Mouse (Mus musculus) kidney, embryonic 15.5 days (tissue): ENCODE measurements around the gene Pfdn4. TPM values are rescaled to one million over a fixed set of nuclear protein-coding genes. Genes with fewer than 3 reads are reported as not detected.
A peak's percentile ranks its signal among the peaks of the same experiment; 100 is the strongest.
"Not testable (repeated sequence)": the region's sequence is repeated elsewhere in the genome, so short reads cannot be mapped to it uniquely, and the experiment has no call there.

Experiments
- ATAC-seq: fragments of 200-750 bp; cut with Nextera tagmentation; replicated peaks from 2 replicates; pipeline ENCODE4 v1.8.0; 2017; ENCODE audit warnings: moderate TSS enrichment; ENCODE audit not compliant: low FRiP score
- H3K27ac ChIP-seq: fragments of 300-500 bp; sonication (generic); 2 replicates; pipeline ENCODE4 v1.5.1; 2015; ENCODE audit warnings: mild to moderate bottlenecking, inconsistent platforms
- H3K27me3 ChIP-seq: fragments of 300-500 bp; sonication (generic); 2 replicates; pipeline ENCODE4 v1.6.1; 2015; ENCODE audit warnings: inconsistent platforms
- H3K36me3 ChIP-seq: fragments of 300-500 bp; sonication (generic); 2 replicates; pipeline ENCODE4 v1.6.1; 2015; ENCODE audit warnings: inconsistent platforms
- H3K4me1 ChIP-seq: fragments of 300-500 bp; sonication (generic); 2 replicates; pipeline ENCODE4 v1.6.1; 2015; ENCODE audit warnings: inconsistent platforms
- H3K4me2 ChIP-seq: fragments of 300-500 bp; sonication (generic); 2 replicates; pipeline ENCODE4 v1.6.1; 2015; ENCODE audit warnings: moderate library complexity, mild to moderate bottlenecking, inconsistent platforms
- H3K4me3 ChIP-seq: fragments of 300-500 bp; sonication (generic); replicated peaks from 2 replicates; pipeline ENCODE4 v1.5.1; 2015; ENCODE audit warnings: mild to moderate bottlenecking, inconsistent platforms
- H3K9ac ChIP-seq: fragments of 300-500 bp; sonication (generic); 2 replicates; pipeline ENCODE4 v1.6.1; 2015; ENCODE audit warnings: mild to moderate bottlenecking, inconsistent platforms
- H3K9me3 ChIP-seq: fragments of 300-500 bp; sonication (generic); replicated peaks from 2 replicates; pipeline ENCODE4 v1.6.1; 2016; ENCODE audit warnings: inconsistent platforms
- WGBS: fragments of 180-500 bp; shearing (Covaris S2); methylation state at CpG from one replicate; pipeline ENCODE4 v1.1.7; 2015; ENCODE audit warnings: mixed read lengths; 5-methylcytosine and 5-hydroxymethylcytosine counted together
- polyA plus RNA-seq: library from polyadenylated mRNA; unstranded; fragments of >200 nt; fragmentation: Nextera tagmentation; extraction: Ambion mirVana; gene quantifications from 2 replicates; pipeline ENCODE4 v1.2.1, GENCODE M21; 2015

Pfdn4 gene
- polyA plus RNA-seq, result 77.8 and 103 TPM in 2 replicates

- no peaks in the 10 kb centered on the region for H3K36me3 ChIP-seq
- no peaks in the 10 kb centered on the region for H3K9me3 ChIP-seq
- H3K27me3 ChIP-seq, result peaks cover 87% of the 10 kb centered on the region
- H3K9ac ChIP-seq, result no peak within 1 kb of the TSS
- no peak within 1 kb of the TSS for H3K27ac ChIP-seq
- peak within 1 kb of the TSS; percentile 58 for H3K4me2 ChIP-seq
- H3K4me1 ChIP-seq, result peaks cover 27% of the 10 kb centered on the region
- peak within 1 kb of the TSS; percentile 34 for H3K4me3 ChIP-seq
- ATAC-seq, result 0 out of 2 replicates have a peak, but pooled peaks have one; percentile 28
- WGBS, result under 1% methylated on average over 46 of the region's 46 CpGs
These were observed at the start of gene Pfdn4 for GRCm38 (mm10) chr2:170496154-170496930. Pfdn4 (plus strand) TSS chr2:170496428.

- H3K4me1 ChIP-seq, result peaks cover 8% of the 10 kb centered on the region; the same call in 1 of the 2 replicates
- peaks cover 12% of the 10 kb centered on the region; the same call in 1 of the 2 replicates for H3K27me3 ChIP-seq
- H3K9ac ChIP-seq, result no peak overlapping the region
- no peaks in the 10 kb centered on the region for H3K9me3 ChIP-seq
- no peak overlapping the region for H3K4me3 ChIP-seq
- H3K36me3 ChIP-seq, result no peaks in the 10 kb centered on the region
- peak overlapping the region; percentile 51; the same call in 1 of the 2 replicates for H3K27ac ChIP-seq
- H3K4me2 ChIP-seq, result no peak overlapping the region
- WGBS, result 56% methylated on average over 5 of the region's 5 CpGs
- ATAC-seq, result no peak
These were observed 49.3 kb upstream of the Pfdn4 start for GRCm38 (mm10) chr2:170446843-170447383.

- no peak overlapping the region for H3K4me3 ChIP-seq
- 75% methylated on average over 10 of the region's 10 CpGs for WGBS
- no peak for ATAC-seq
- peaks cover 8% of the 10 kb centered on the region; the same call in 1 of the 2 replicates for H3K4me1 ChIP-seq
- no peaks in the 10 kb centered on the region for H3K9me3 ChIP-seq
- no peak overlapping the region for H3K27ac ChIP-seq
- no peak overlapping the region for H3K9ac ChIP-seq
- H3K4me2 ChIP-seq, result no peak overlapping the region
- H3K27me3 ChIP-seq, result peaks cover 16% of the 10 kb centered on the region; the same call in 1 of the 2 replicates
- H3K36me3 ChIP-seq, result no peaks in the 10 kb centered on the region
These were observed 48.6 kb upstream of the Pfdn4 start for GRCm38 (mm10) chr2:170447651-170448050.

GRCm38 (mm10) chr2:170450933-170451332, 45.3 kb upstream of the Pfdn4 start:
- ATAC-seq, result peak; percentile 33
- H3K9me3 ChIP-seq, result no peaks in the 10 kb centered on the region
- H3K4me1 ChIP-seq, result peaks cover 8% of the 10 kb centered on the region; the same call in 1 of the 2 replicates
- H3K4me3 ChIP-seq, result no peak overlapping the region
- no peak overlapping the region for H3K9ac ChIP-seq
- H3K36me3 ChIP-seq, result no peaks in the 10 kb centered on the region
- peaks cover 16% of the 10 kb centered on the region; the same call in 1 of the 2 replicates for H3K27me3 ChIP-seq
- 8% methylated on average over 9 of the region's 9 CpGs for WGBS
- H3K27ac ChIP-seq, result no peak overlapping the region
- H3K4me2 ChIP-seq, result peak overlapping the region; percentile 37; the same call in 1 of the 2 replicates

GRCm38 (mm10) chr2:170453809-170454208, 42.4 kb upstream of the Pfdn4 start:
- H3K36me3 ChIP-seq, H3K27ac ChIP-seq, H3K4me2 ChIP-seq, H3K9me3 ChIP-seq, H3K9ac ChIP-seq, ATAC-seq, H3K4me1 ChIP-seq, H3K4me3 ChIP-seq: not testable (repeated sequence)
- peaks cover 25% of the 10 kb centered on the region; the same call in 1 of the 2 replicates for H3K27me3 ChIP-seq
- 39% methylated on average over 3 of the region's 4 CpGs for WGBS

GRCm38 (mm10) chr2:170459183-170459582, 37.0 kb upstream of the Pfdn4 start:
- H3K4me1 ChIP-seq, result peaks cover 9% of the 10 kb centered on the region
- H3K4me2 ChIP-seq, result no peak overlapping the region
- ATAC-seq, result no peak
- 69% methylated on average over 10 of the region's 10 CpGs for WGBS
- peaks cover 29% of the 10 kb centered on the region for H3K27me3 ChIP-seq
- no peak overlapping the region for H3K9ac ChIP-seq
- H3K4me3 ChIP-seq, result no peak overlapping the region
- no peaks in the 10 kb centered on the region for H3K36me3 ChIP-seq
- H3K9me3 ChIP-seq, result no peaks in the 10 kb centered on the region
- H3K27ac ChIP-seq, result no peak overlapping the region

GRCm38 (mm10) chr2:170459805-170460204, 36.4 kb upstream of the Pfdn4 start:
- 13% methylated on average over 9 of the region's 9 CpGs for WGBS
- peak; percentile 74 for ATAC-seq
- Histone ChIP-seq H3K9me3 (no peaks in the 10 kb centered on the region), H3K4me3 (no peak overlapping the region), H3K4me2 (no peak overlapping the region), H3K36me3 (no peaks in the 10 kb centered on the region), H3K4me1 (peaks cover 9% of the 10 kb centered on the region), H3K27ac (no peak overlapping the region), H3K9ac (no peak overlapping the region), H3K27me3 (peaks cover 29% of the 10 kb centered on the region)

GRCm38 (mm10) chr2:170461652-170462051, 34.6 kb upstream of the Pfdn4 start:
- no peak overlapping the region for H3K9ac ChIP-seq
- ATAC-seq, result 0 out of 2 replicates have a peak, but pooled peaks have one; percentile 23
- H3K36me3 ChIP-seq, result no peaks in the 10 kb centered on the region
- no peak overlapping the region for H3K4me3 ChIP-seq
- peaks cover 24% of the 10 kb centered on the region for H3K27me3 ChIP-seq
- no peak overlapping the region for H3K4me2 ChIP-seq
- 53% methylated on average over 7 of the region's 7 CpGs for WGBS
- H3K4me1 ChIP-seq, result peaks cover 9% of the 10 kb centered on the region
- H3K27ac ChIP-seq, result no peak overlapping the region
- H3K9me3 ChIP-seq, result no peaks in the 10 kb centered on the region

GRCm38 (mm10) chr2:170464817-170465216, 31.4 kb upstream of the Pfdn4 start:
- Histone ChIP-seq H3K27ac (peak overlapping the region; percentile 45; the same call in 1 of the 2 replicates), H3K36me3 (no peaks in the 10 kb centered on the region), H3K9me3 (no peaks in the 10 kb centered on the region), H3K4me2 (no peak overlapping the region), H3K4me3 (no peak overlapping the region), H3K27me3 (peaks cover 23% of the 10 kb centered on the region), H3K4me1 (peaks cover 14% of the 10 kb centered on the region), H3K9ac (no peak overlapping the region)
- 55% methylated on average over 4 of the region's 4 CpGs for WGBS
- no peak for ATAC-seq

GRCm38 (mm10) chr2:170468009-170468408, 28.2 kb upstream of the Pfdn4 start:
- ATAC-seq, result no peak
- H3K36me3 ChIP-seq, result no peaks in the 10 kb centered on the region
- peaks cover 3% of the 10 kb centered on the region; the same call in 1 of the 2 replicates for H3K27me3 ChIP-seq
- no peak overlapping the region for H3K4me3 ChIP-seq
- no peaks in the 10 kb centered on the region for H3K9me3 ChIP-seq
- H3K9ac ChIP-seq, result no peak overlapping the region
- H3K4me1 ChIP-seq, result peaks cover 18% of the 10 kb centered on the region
- H3K27ac ChIP-seq, result no peak overlapping the region
- H3K4me2 ChIP-seq, result no peak overlapping the region

GRCm38 (mm10) chr2:170469616-170470308, 26.5 kb upstream of the Pfdn4 start:
- H3K27me3 ChIP-seq, result peaks cover 3% of the 10 kb centered on the region; the same call in 1 of the 2 replicates
- H3K9me3 ChIP-seq, result no peaks in the 10 kb centered on the region
- WGBS, result 5% methylated on average over 10 of the region's 10 CpGs
- H3K27ac ChIP-seq, result 0 out of 2 replicates have a peak overlapping the region, but pooled peaks have one; percentile 29
- peaks cover 18% of the 10 kb centered on the region for H3K4me1 ChIP-seq
- H3K4me2 ChIP-seq, result peak overlapping the region; percentile 24
- ATAC-seq, result peak; percentile 85
- H3K4me3 ChIP-seq, result no peak overlapping the region
- no peak overlapping the region for H3K9ac ChIP-seq
- H3K36me3 ChIP-seq, result no peaks in the 10 kb centered on the region

GRCm38 (mm10) chr2:170470591-170470990, 25.6 kb upstream of the Pfdn4 start:
- H3K9me3 ChIP-seq, result no peaks in the 10 kb centered on the region
- H3K36me3 ChIP-seq, result no peaks in the 10 kb centered on the region
- no peak for ATAC-seq
- H3K4me1 ChIP-seq, result peaks cover 18% of the 10 kb centered on the region
- no peak overlapping the region for H3K9ac ChIP-seq
- no peak overlapping the region for H3K27ac ChIP-seq
- WGBS, result 74% methylated on average over 5 of the region's 5 CpGs
- peaks cover 3% of the 10 kb centered on the region; the same call in 1 of the 2 replicates for H3K27me3 ChIP-seq
- no peak overlapping the region for H3K4me2 ChIP-seq
- no peak overlapping the region for H3K4me3 ChIP-seq
